Comparison of ENCODE assay signal across 9 mouse cellular contexts in genomic region chr1:161999338-161999737, GRCm38 (mm10). TPM values are rescaled to one million over a fixed set of nuclear protein-coding genes. Genes with fewer than 3 reads are reported as not detected.
DNase-seq lines count a peak whose midpoint lies in the region; ATAC-seq lines count a peak whose summit lies in the region.
"Had no signal": no experiment of that assay in that cellular context is flagged by ENCODE, and none has a peak within 500 bp of the region (broad histone marks: within the 10 kb centered on the region; RNA-seq: fewer than 3 reads in every experiment).

No protein-coding gene starts in this region.

- 0 out of 2 replicates have a peak overlapping the region, but pooled peaks have one; percentile 8 for H3K27ac ChIP-seq in liver, embryonic 11.5 days (ENCODE audit: low read depth, low read length)
- H3K27ac ChIP-seq in embryonic facial prominence, embryonic 10.5 days (replicated peaks), result peak overlapping the region; percentile 90
- peak overlapping the region; percentile 89 for H3K27ac ChIP-seq in hindbrain, embryonic 10.5 days
- H3K27ac ChIP-seq in midbrain, embryonic 15.5 days, result peak overlapping the region; percentile 40; the same call in 1 of the 2 replicates

- no peak for DNase-seq in liver, embryonic 11.5 days (ENCODE audit: low spot score)
- DNase-seq in liver, result no peak
- DNase-seq in embryonic facial prominence, embryonic 10.5 days (ENCODE audit: low spot score), result no peak
- no peak for DNase-seq in hindbrain, embryonic 10.5 days (ENCODE audit: low spot score)
- no peak for DNase-seq in cerebellum, adult 9-10 months
- DNase-seq in right cerebral cortex, adult 2 months (ENCODE audit: low spot score in 2 of 2), result no peak
- DNase-seq in testis, postnatal 10 days (ENCODE audit: low spot score), result no peak

- peaks cover 3% of the 10 kb centered on the region; the same call in 1 of the 2 replicates for H3K4me1 ChIP-seq in liver, embryonic 11.5 days (replicated peaks; ENCODE audit: control insufficient read depth, insufficient read depth, low read length)
- H3K4me1 ChIP-seq in embryonic facial prominence, embryonic 10.5 days, result peaks cover 49% of the 10 kb centered on the region
- peaks cover 40% of the 10 kb centered on the region for H3K4me1 ChIP-seq in hindbrain, embryonic 10.5 days (replicated peaks)
- H3K4me1 ChIP-seq in midbrain, embryonic 15.5 days, result peaks cover 9% of the 10 kb centered on the region

- ATAC-seq in liver, embryonic 11.5 days (replicated peaks; ENCODE audit: low FRiP score), result no peak
- peak; percentile 16; the same call in 1 of the 2 replicates for ATAC-seq in midbrain, embryonic 15.5 days (replicated peaks)

- no peaks in the 10 kb centered on the region for H3K27me3 ChIP-seq in liver, embryonic 11.5 days (replicated peaks; ENCODE audit: control insufficient read depth, insufficient read depth, low read length)
- H3K27me3 ChIP-seq in embryonic facial prominence, embryonic 10.5 days (replicated peaks; ENCODE audit: low read depth, poor library complexity, severe bottlenecking), result no peaks in the 10 kb centered on the region
- no peaks in the 10 kb centered on the region for H3K27me3 ChIP-seq in hindbrain, embryonic 10.5 days (ENCODE audit: insufficient read depth, poor library complexity, severe bottlenecking)
- no peaks in the 10 kb centered on the region for H3K27me3 ChIP-seq in midbrain, embryonic 15.5 days (replicated peaks)

- H3K36me3 ChIP-seq in liver, embryonic 11.5 days (ENCODE audit: control insufficient read depth, insufficient read depth, low read length), result no peaks in the 10 kb centered on the region
- H3K36me3 ChIP-seq in embryonic facial prominence, embryonic 10.5 days (replicated peaks), result no peaks in the 10 kb centered on the region
- no peaks in the 10 kb centered on the region for H3K36me3 ChIP-seq in hindbrain, embryonic 10.5 days
- H3K36me3 ChIP-seq in midbrain, embryonic 15.5 days (replicated peaks), result no peaks in the 10 kb centered on the region

- WGBS in liver, embryonic 11.5 days, result 37% methylated on average over 5 of the region's 5 CpGs
- WGBS in embryonic facial prominence, embryonic 10.5 days, result 39% methylated on average over 5 of the region's 5 CpGs
- WGBS in hindbrain, embryonic 10.5 days, result 42% methylated on average over 5 of the region's 5 CpGs
- WGBS in midbrain, embryonic 15.5 days, result 47% methylated on average over 5 of the region's 5 CpGs

- H3K4me2 ChIP-seq in liver, embryonic 11.5 days, result no peak overlapping the region
- H3K4me2 ChIP-seq in midbrain, embryonic 15.5 days, result no peak overlapping the region

- no peak overlapping the region for H3K9ac ChIP-seq in liver, embryonic 11.5 days (ENCODE audit: low read depth, low read length)
- no peak overlapping the region for H3K9ac ChIP-seq in midbrain, embryonic 15.5 days

- H3K4me3 ChIP-seq in liver, embryonic 11.5 days (ENCODE audit: low read depth, low read length), result no peak overlapping the region
- H3K4me3 ChIP-seq in embryonic facial prominence, embryonic 10.5 days, result no peak overlapping the region
- no peak overlapping the region for H3K4me3 ChIP-seq in hindbrain, embryonic 10.5 days
- no peak overlapping the region for H3K4me3 ChIP-seq in midbrain, embryonic 15.5 days
- H3K4me3 ChIP-seq: erythroblast, embryonic 14.5 days had no signal

- H3K9me3 ChIP-seq in liver, embryonic 11.5 days (ENCODE audit: control insufficient read depth, low read length), result no peaks in the 10 kb centered on the region
- H3K9me3 ChIP-seq in embryonic facial prominence, embryonic 10.5 days, result no peaks in the 10 kb centered on the region
- no peaks in the 10 kb centered on the region for H3K9me3 ChIP-seq in hindbrain, embryonic 10.5 days
- H3K9me3 ChIP-seq in midbrain, embryonic 15.5 days, result no peaks in the 10 kb centered on the region

RNA-seq across cellular contexts. Expression of gene 4930558K02Rik, which starts 19.9 kb away (rescaled TPM):
- not detected in 2 replicates for polyA plus RNA-seq in liver, embryonic 11.5 days (2014; fragmentation: Nextera tagmentation; extraction: Ambion mirVana)
- polyA plus RNA-seq in embryonic facial prominence, embryonic 10.5 days (2016; fragmentation: Nextera tagmentation; extraction: Ambion mirVana), result not detected in 2 replicates
- not detected in 2 replicates for polyA plus RNA-seq in hindbrain, embryonic 10.5 days (2016; fragmentation: Nextera tagmentation; extraction: Ambion mirVana)
- 0.22 TPM in 1 of 2 replicates, not detected in the other for polyA plus RNA-seq in midbrain, embryonic 15.5 days (2015; fragmentation: Nextera tagmentation; extraction: Ambion mirVana)
- polyA plus RNA-seq: erythroblast, embryonic 14.5 days had no signal

RNA-seq across cellular contexts. Expression of gene Pigc, which starts 30.4 kb away (rescaled TPM):
- 22.8 and 25.0 TPM in 2 replicates for polyA plus RNA-seq in liver, embryonic 11.5 days (2014; fragmentation: Nextera tagmentation; extraction: Ambion mirVana)
- polyA plus RNA-seq in embryonic facial prominence, embryonic 10.5 days (2016; fragmentation: Nextera tagmentation; extraction: Ambion mirVana), result 27.2 and 27.8 TPM in 2 replicates
- polyA plus RNA-seq in hindbrain, embryonic 10.5 days (2016; fragmentation: Nextera tagmentation; extraction: Ambion mirVana), result 28.7 and 30.3 TPM in 2 replicates
- polyA plus RNA-seq in midbrain, embryonic 15.5 days (2015; fragmentation: Nextera tagmentation; extraction: Ambion mirVana), result 35.1 and 38.2 TPM in 2 replicates

Comparison
In these comparisons a context has a peak if more than half of its experiments do, and no peak if none do; other contexts are left out.
1. H3K27ac ChIP-seq: peak in every context shown above with its lines; median percentile 90 in embryonic facial prominence, embryonic 10.5 days; 89 in hindbrain, embryonic 10.5 days; 40 in midbrain, embryonic 15.5 days; 8 in liver, embryonic 11.5 days.